Mouse (Mus musculus) urinary bladder, postnatal 14 days (tissue): ENCODE results near the gene Gng3.
A peak's percentile ranks its signal among the peaks of the same experiment; 100 is the strongest.
"Not testable (repeated sequence)": the region's sequence is repeated elsewhere in the genome, so short reads cannot be mapped to it uniquely, and the experiment has no call there.

Experiments
- DNase-seq: peaks from one replicate; pipeline ENCODE4 v3.0.0; 2021; ENCODE audit warnings: low spot score

Gene Gng3

GRCm38 (mm10) chr19:8844371-8845129 is 5.6 kb upstream of the Gng3 start:
- DNase-seq = peak; percentile 87

GRCm38 (mm10) chr19:8842961-8843360 is 4.0 kb upstream of the Gng3 start:
- DNase-seq = no peak

GRCm38 (mm10) chr19:8841012-8841411 is 2.0 kb upstream of the Gng3 start:
- no peak for DNase-seq

GRCm38 (mm10) chr19:8839908-8840791 is 1.2 kb upstream of the Gng3 start:
- DNase-seq = peak; percentile 79

GRCm38 (mm10) chr19:8838041-8838730 is 808 bp downstream of the Gng3 start:
- peak; percentile 42 for DNase-seq

DNA sequence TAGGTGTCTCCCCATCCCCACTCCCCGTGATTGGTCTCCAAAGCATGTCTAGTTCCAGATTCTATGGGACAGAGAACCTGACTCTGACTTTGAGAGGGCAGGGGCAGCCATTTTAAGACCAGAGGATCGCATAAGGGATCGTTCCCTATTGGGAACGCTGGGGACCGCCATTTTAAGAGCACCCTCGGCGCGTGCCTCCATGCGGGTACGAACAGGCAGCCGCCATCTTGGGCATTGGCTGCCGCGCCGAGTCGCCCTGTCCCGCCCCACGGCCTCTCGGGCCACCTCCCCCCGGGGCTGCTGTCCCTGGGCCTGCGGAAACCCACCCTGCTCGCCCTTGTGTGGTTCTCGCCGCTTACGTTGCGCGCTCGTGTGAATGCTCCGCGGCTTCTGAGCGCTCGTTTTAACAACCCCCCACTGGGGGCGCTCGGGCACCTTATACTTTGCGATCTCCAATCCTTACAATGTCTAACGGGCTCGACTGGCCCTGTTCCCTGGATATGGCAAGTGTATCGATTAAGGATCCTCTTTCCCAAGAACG is 1.7 kb downstream of the Gng3 start, which contains the start of gene Bscl2:
Gene Bscl2, plus strand, starts transcription at position 217 of the 541 bp plus-strand sequence.
- DNase-seq = peak; percentile 79

- DNase-seq = not testable (repeated sequence)
Observed at GRCm38 (mm10) chr19:8836327-8836726, 2.7 kb downstream of the Gng3 start.

- no peak for DNase-seq
Observed at GRCm38 (mm10) chr19:8832971-8833370, 6.0 kb downstream of the Gng3 start.

- DNase-seq = no peak
Observed at GRCm38 (mm10) chr19:8831262-8831661, 7.7 kb downstream of the Gng3 start.

DNA sequence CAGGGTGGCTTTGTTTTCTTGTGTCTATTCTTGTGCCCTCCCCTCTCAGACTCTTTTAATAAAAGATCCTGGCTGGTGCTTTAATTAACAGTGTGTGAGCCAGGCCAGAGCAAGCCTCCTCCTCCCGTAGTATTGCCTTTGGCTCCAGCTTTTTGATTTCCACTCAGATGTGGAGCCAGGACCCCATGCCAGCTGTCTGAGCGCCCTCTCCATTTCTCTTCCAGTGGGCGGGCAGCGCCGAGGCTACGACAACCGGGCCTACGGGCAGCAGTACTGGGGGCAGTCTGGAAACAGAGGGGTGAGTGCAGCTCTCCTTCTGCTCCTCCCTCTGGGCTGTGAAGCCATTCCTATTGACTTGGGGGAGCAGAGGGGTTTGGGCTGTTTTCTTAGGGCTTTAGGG is 8.3 kb downstream of the Gng3 start:
- DNase-seq = no peak

GRCm38 (mm10) chr19:8829660-8830059 is 9.3 kb downstream of the Gng3 start, which contains the start of gene AC129217.1:
Gene AC129217.1, plus strand, starts transcription at chr19:8829773.
- no peak for DNase-seq

DNA sequence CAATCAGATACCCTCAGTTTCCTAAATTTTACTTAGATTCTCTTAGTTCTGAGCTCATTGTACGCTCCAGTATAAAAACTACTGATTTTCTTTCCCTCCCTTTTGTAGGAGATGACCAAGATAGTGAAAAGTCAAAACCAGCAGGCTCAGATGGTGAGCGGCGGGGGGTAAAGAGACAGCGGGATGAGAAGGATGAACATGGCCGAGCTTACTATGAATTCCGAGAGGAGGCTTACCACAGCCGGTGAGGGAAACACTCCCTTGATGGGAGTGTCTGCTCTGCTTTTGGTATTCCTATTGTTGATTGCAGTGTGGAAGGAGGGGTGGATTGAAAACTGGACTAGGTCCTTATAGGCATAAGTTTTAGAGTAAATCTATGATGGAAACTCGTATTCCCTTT is 16.3 kb downstream of the Gng3 start:
- no peak for DNase-seq

- DNase-seq = no peak
Observed at GRCm38 (mm10) chr19:8821146-8821545, 17.8 kb downstream of the Gng3 start.

GRCm38 (mm10) chr19:8820424-8820956 is 18.5 kb downstream of the Gng3 start:
- no peak for DNase-seq

DNA sequence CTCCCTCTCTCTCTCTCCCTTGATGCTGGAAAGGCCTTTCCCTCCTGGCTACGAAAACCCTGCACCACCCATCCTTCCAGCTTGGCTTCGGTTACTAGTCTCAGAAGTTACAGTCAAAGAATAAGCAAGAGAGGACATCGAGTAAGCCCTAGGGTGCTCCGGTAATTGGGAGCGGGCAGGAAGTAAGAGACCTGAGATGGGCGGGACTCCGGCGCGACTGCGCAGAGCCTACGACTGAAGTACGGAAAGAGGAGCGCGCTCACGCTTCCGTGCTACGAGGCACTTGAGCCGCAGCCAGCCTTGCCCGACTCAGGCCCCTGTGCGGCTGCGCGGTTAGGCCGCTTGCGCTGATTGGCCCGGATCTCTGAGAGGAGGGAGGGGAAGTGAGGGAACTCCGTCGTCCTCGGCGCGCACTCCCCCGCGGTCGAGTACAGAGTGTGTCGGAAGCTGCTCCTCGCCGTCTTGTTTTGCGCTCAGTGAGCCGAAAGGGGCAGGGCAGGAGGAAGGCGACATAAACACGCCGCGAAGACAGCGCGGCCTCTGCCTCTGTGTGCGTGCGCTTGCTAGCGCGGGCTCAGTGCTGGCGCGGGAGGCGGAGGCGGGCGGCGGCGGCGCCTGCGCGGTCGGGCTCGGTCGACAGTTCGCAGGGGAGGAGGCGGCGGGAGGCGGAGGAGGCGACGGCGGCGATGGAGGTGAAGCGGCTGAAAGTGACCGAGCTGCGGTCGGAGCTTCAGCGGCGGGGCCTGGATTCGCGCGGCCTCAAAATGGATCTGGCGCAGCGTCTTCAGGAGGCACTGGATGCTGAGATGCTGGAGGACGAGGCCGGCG is 19.2 kb downstream of the Gng3 start, which contains the start of gene Hnrnpul2:
Gene Hnrnpul2, plus strand, starts transcription at position 415 of the 828 bp plus-strand sequence.
- peak; percentile 99 for DNase-seq

GRCm38 (mm10) chr19:8818801-8819595 is 20.0 kb downstream of the Gng3 start, which contains the start of gene Ttc9c:
Gene Ttc9c, minus strand, starts transcription at chr19:8819333.
- peak; percentile 97 for DNase-seq

- no peak for DNase-seq
Observed at GRCm38 (mm10) chr19:8818301-8818798, 20.6 kb downstream of the Gng3 start.

DNA sequence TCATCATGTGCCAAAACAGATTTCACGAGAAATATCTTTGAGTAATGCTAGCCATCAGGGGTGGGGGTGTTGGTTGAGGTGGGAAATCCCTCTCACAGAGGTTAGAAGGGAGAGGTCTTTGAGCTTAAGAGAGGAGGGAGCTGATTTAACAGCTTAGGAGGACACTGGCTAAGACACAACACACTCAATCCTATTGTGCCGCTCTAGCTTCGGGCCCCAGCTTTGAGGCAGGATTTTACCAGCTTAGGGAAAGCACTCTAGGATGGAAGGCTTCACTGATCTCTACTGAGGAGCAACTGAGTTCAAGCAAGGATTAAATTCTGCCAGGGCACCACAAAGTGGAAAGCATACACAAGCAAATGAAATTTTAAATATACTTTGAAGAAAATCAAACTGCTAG is 22.0 kb downstream of the Gng3 start:
- DNase-seq = no peak

GRCm38 (mm10) chr19:8815812-8816211 is 23.2 kb downstream of the Gng3 start:
- DNase-seq = no peak

DNA sequence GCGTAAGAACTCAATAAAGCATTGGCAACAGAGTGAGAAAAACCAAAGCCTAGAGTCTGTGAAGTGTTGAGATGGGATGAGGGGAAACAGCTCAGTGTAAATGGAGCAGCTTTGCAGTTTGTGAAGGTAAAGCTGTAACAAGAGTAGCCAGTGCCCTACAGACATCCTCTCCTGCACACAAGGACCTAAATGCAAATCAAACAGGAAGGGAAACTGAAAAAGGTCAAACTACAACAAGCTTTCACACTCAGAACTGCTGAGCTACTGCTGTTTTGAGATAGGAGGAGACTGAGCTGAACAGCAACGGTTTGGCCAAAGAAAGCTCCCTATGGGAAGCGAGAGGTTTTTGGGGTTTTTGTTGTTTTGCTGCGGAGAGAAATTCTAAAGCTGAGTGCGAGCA is 32.2 kb downstream of the Gng3 start:
- no peak for DNase-seq
